Mouse (Mus musculus) left cerebral cortex, adult 8-10 months (tissue): ENCODE measurements around the gene Prm2. TPM values are rescaled to one million over a fixed set of nuclear protein-coding genes. Genes with fewer than 3 reads are reported as not detected.
A peak's percentile ranks its signal among the peaks of the same experiment; 100 is the strongest.

Source experiments
- DNase-seq, 2 experiments: peaks; one replicate each; pipeline ENCODE4 v3.0.0; 2022; ENCODE audit warnings: low spot score in 2 of 2
- total RNA-seq, 4 experiments: library from RNA; stranded (reverse); gene quantifications; 2 replicates each; pipeline ENCODE4 v1.2.4; 2022

The Prm2 gene
- not detected for total RNA-seq

- DNase-seq = no peak
Measured at GRCm38 (mm10) chr16:10796034-10796433, at the start of gene Prm2. Gene Prm2 (minus strand): TSS chr16:10796134.

GRCm38 (mm10) chr16:10844319-10844670 lies 48.4 kb upstream of the Prm2 start:
- DNase-seq = no peak

- no peak for DNase-seq
Measured at GRCm38 (mm10) chr16:10843486-10844318, 47.8 kb upstream of the Prm2 start.

GRCm38 (mm10) chr16:10842282-10842855 lies 46.4 kb upstream of the Prm2 start:
- DNase-seq = no peak

GRCm38 (mm10) chr16:10840018-10840417 lies 44.1 kb upstream of the Prm2 start:
- no peak for DNase-seq

- no peak for DNase-seq
Measured at GRCm38 (mm10) chr16:10838487-10839245, 42.7 kb upstream of the Prm2 start.

GRCm38 (mm10) chr16:10837903-10838302 lies 42.0 kb upstream of the Prm2 start:
- DNase-seq = no peak

- no peak for DNase-seq
Measured at GRCm38 (mm10) chr16:10837250-10837649, 41.3 kb upstream of the Prm2 start.

GRCm38 (mm10) chr16:10836388-10836787 lies 40.5 kb upstream of the Prm2 start:
- no peak for DNase-seq

- peak; percentile 58 to 66 for DNase-seq
Measured at GRCm38 (mm10) chr16:10834911-10835587, 39.1 kb upstream of the Prm2 start, which contains the start of gene Rmi2. Gene Rmi2 (plus strand): TSS chr16:10835059.

- no peak for DNase-seq
Measured at GRCm38 (mm10) chr16:10834542-10834910, 38.6 kb upstream of the Prm2 start.

- no peak for DNase-seq
Measured at GRCm38 (mm10) chr16:10828461-10828805, 32.5 kb upstream of the Prm2 start.

GRCm38 (mm10) chr16:10827766-10828460 lies 32.0 kb upstream of the Prm2 start:
- DNase-seq = no peak

GRCm38 (mm10) chr16:10827269-10827668 lies 31.3 kb upstream of the Prm2 start:
- DNase-seq = no peak

GRCm38 (mm10) chr16:10825840-10826239 lies 29.9 kb upstream of the Prm2 start:
- DNase-seq = no peak

- DNase-seq = peak in 1 of 2 experiments; percentile 15
Measured at GRCm38 (mm10) chr16:10824536-10824935, 28.6 kb upstream of the Prm2 start.

- DNase-seq = no peak
Measured at GRCm38 (mm10) chr16:10821387-10821786, 25.5 kb upstream of the Prm2 start.

- no peak for DNase-seq
Measured at GRCm38 (mm10) chr16:10819966-10820365, 24.0 kb upstream of the Prm2 start.

GRCm38 (mm10) chr16:10818579-10819135 lies 22.7 kb upstream of the Prm2 start:
- no peak for DNase-seq

GRCm38 (mm10) chr16:10814864-10815263 lies 18.9 kb upstream of the Prm2 start:
- DNase-seq = no peak

GRCm38 (mm10) chr16:10813726-10814125 lies 17.8 kb upstream of the Prm2 start:
- no peak for DNase-seq
